In genomic region chr11:87461780-87462460, GRCm38 (mm10) we compare ENCODE assay signal across 7 mouse cellular contexts. TPM values are rescaled to one million over a fixed set of nuclear protein-coding genes. Genes with fewer than 3 reads are reported as not detected.
A peak's percentile ranks its signal among the peaks of the same experiment; 100 is the strongest.
DNase-seq lines count a peak whose midpoint lies in the region; ATAC-seq lines count a peak whose summit lies in the region.
"Not testable (repeated sequence)": the region's sequence is repeated elsewhere in the genome, so short reads cannot be mapped to it uniquely, and the experiment has no call there.

No protein-coding gene starts in this region.

- H3K27ac ChIP-seq in embryonic facial prominence, embryonic 15.5 days (replicated peaks): peak overlapping the region; percentile 66
- H3K27ac ChIP-seq in limb, embryonic 13.5 days: not testable (repeated sequence)
- H3K27ac ChIP-seq in midbrain, embryonic 15.5 days: peak overlapping the region; percentile 63

- peak; percentile 97 for ATAC-seq in embryonic facial prominence, embryonic 15.5 days (ENCODE audit: insufficient number of reproducible peaks, low FRiP score, low TSS enrichment, low read depth)
- ATAC-seq in limb, embryonic 13.5 days (ENCODE audit: low FRiP score, low read depth): peak; percentile 98
- peak; percentile 99 for ATAC-seq in midbrain, embryonic 15.5 days (replicated peaks)

- H3K36me3 ChIP-seq in embryonic facial prominence, embryonic 15.5 days; limb, embryonic 13.5 days; midbrain, embryonic 15.5 days (replicated peaks): not testable (repeated sequence)

- not testable (repeated sequence) for H3K27me3 ChIP-seq in embryonic facial prominence, embryonic 15.5 days; limb, embryonic 13.5 days; midbrain, embryonic 15.5 days (replicated peaks)

- peak overlapping the region; percentile 41 for H3K4me3 ChIP-seq in embryonic facial prominence, embryonic 15.5 days (replicated peaks)
- peak overlapping the region; percentile 39 for H3K4me3 ChIP-seq in limb, embryonic 13.5 days
- H3K4me3 ChIP-seq in midbrain, embryonic 15.5 days: peak overlapping the region; percentile 35

- DNase-seq in adrenal gland, postnatal 25 days: peak; percentile 80
- DNase-seq in heart, adult 8-10 months (ENCODE audit: low spot score): peak; percentile 83
- DNase-seq in kidney, adult 8-10 months: peak; percentile 87 to 89
- peak; percentile 74 to 82 for DNase-seq in spleen, adult 18-20 months

- H3K9ac ChIP-seq in embryonic facial prominence, embryonic 15.5 days: not testable (repeated sequence)
- H3K9ac ChIP-seq in limb, embryonic 13.5 days: peak overlapping the region; percentile 39; the same call in 1 of the 2 replicates
- peak overlapping the region; percentile 11; the same call in 1 of the 2 replicates for H3K9ac ChIP-seq in midbrain, embryonic 15.5 days

- H3K4me1 ChIP-seq in embryonic facial prominence, embryonic 15.5 days; limb, embryonic 13.5 days; midbrain, embryonic 15.5 days: not testable (repeated sequence)

- WGBS in embryonic facial prominence, embryonic 15.5 days: under 1% methylated on average over 23 of the region's 58 CpGs
- WGBS in limb, embryonic 13.5 days: 1% methylated on average over 22 of the region's 58 CpGs
- under 1% methylated on average over 21 of the region's 58 CpGs for WGBS in midbrain, embryonic 15.5 days

- peak overlapping the region; percentile 55 for H3K4me2 ChIP-seq in embryonic facial prominence, embryonic 15.5 days (replicated peaks)
- H3K4me2 ChIP-seq in limb, embryonic 13.5 days (replicated peaks): peak overlapping the region; percentile 61
- peak overlapping the region; percentile 42 for H3K4me2 ChIP-seq in midbrain, embryonic 15.5 days

- not testable (repeated sequence) for H3K9me3 ChIP-seq in embryonic facial prominence, embryonic 15.5 days (replicated peaks); limb, embryonic 13.5 days; midbrain, embryonic 15.5 days

RNA-seq across cellular contexts. Expression of gene Tex14, which starts 57.1 kb away (rescaled TPM):
- 0.19 and 1.1 TPM in 2 replicates for total RNA-seq in adrenal gland, postnatal 25 days (2021)
- 1.7 and 2.0 TPM in 2 replicates for polyA plus RNA-seq in embryonic facial prominence, embryonic 15.5 days (2015; fragmentation: Nextera tagmentation; extraction: Ambion mirVana)
- under 1 TPM in 3 of 4 experiments, not detected in 1; 0.16 to 0.29 (median 0.19) TPM for total RNA-seq in heart, adult 8-10 months (2022)
- polyA plus RNA-seq in limb, embryonic 13.5 days (2015; fragmentation: Nextera tagmentation; extraction: Ambion mirVana): 0.93 and 1.3 TPM in 2 replicates
- 0.28 and 0.50 TPM in 2 replicates for polyA plus RNA-seq in midbrain, embryonic 15.5 days (2015; fragmentation: Nextera tagmentation; extraction: Ambion mirVana)

RNA-seq across cellular contexts. Expression of gene Rad51c, which starts 57.2 kb away (rescaled TPM):
- 2.0 and 3.2 TPM in 2 replicates for total RNA-seq in adrenal gland, postnatal 25 days (2021)
- polyA plus RNA-seq in embryonic facial prominence, embryonic 15.5 days (2015; fragmentation: Nextera tagmentation; extraction: Ambion mirVana): 6.4 and 7.3 TPM in 2 replicates
- 1 to 10 TPM in 2 of 4 experiments, under 1 TPM in 2; 0.72 to 2.0 (median 1.2) TPM for total RNA-seq in heart, adult 8-10 months (2022)
- polyA plus RNA-seq in limb, embryonic 13.5 days (2015; fragmentation: Nextera tagmentation; extraction: Ambion mirVana): 10.0 and 10.2 TPM in 2 replicates
- polyA plus RNA-seq in midbrain, embryonic 15.5 days (2015; fragmentation: Nextera tagmentation; extraction: Ambion mirVana): 4.0 and 4.5 TPM in 2 replicates
